Mouse (Mus musculus) T-helper 17 cell (primary cell): Measurements from ENCODE around the gene Gm21981.
"Not testable (repeated sequence)": the region's sequence is repeated elsewhere in the genome, so short reads cannot be mapped to it uniquely, and the experiment has no call there.

ENCODE experiments used
- in situ Hi-C, 2 experiments: fragments of 300-600 bp; cut with MboI, MseI; formaldehyde crosslinking; loops; 1 replicate in 1 of 2; 2 replicates in 1 of 2; pipeline ENCODE4 v1.15.1; 2025; ENCODE audit warnings: high pct_unique_total_duplicates in 2 of 2

Gm21981 gene

GRCm38 (mm10) chr17:47671988-47672310 is 22.3 kb downstream of the Gm21981 start:
- in situ Hi-C loops: no loop called here

GRCm38 (mm10) chr17:47669166-47669565 is 25.1 kb downstream of the Gm21981 start:
- in situ Hi-C loops: no loop called here

- in situ Hi-C loops: no loop called here
Measured at GRCm38 (mm10) chr17:47664474-47664873, 29.8 kb downstream of the Gm21981 start.

- in situ Hi-C loops: no loop called here
Measured at GRCm38 (mm10) chr17:47663009-47663713, 31.1 kb downstream of the Gm21981 start.

- in situ Hi-C loops: no loop called here
Measured at GRCm38 (mm10) chr17:47658741-47659243, 35.5 kb downstream of the Gm21981 start.

GRCm38 (mm10) chr17:47657901-47658300 is 36.4 kb downstream of the Gm21981 start:
- in situ Hi-C loops: no loop called here

GRCm38 (mm10) chr17:47655697-47656096 is 38.6 kb downstream of the Gm21981 start:
- in situ Hi-C loops: no loop called here

GRCm38 (mm10) chr17:47654346-47654745 is 39.9 kb downstream of the Gm21981 start:
- in situ Hi-C loops: not testable (repeated sequence)

GRCm38 (mm10) chr17:47651953-47652352 is 42.3 kb downstream of the Gm21981 start:
- in situ Hi-C loops: no loop called here

- in situ Hi-C loops: no loop called here
Measured at GRCm38 (mm10) chr17:47648966-47649365, 45.3 kb downstream of the Gm21981 start.

- in situ Hi-C loops: no loop called here
Measured at GRCm38 (mm10) chr17:47646683-47647082, 47.6 kb downstream of the Gm21981 start.

GRCm38 (mm10) chr17:47642992-47643391 is 51.3 kb downstream of the Gm21981 start:
- in situ Hi-C loops: no loop called here
